In the genomic region with DNA sequence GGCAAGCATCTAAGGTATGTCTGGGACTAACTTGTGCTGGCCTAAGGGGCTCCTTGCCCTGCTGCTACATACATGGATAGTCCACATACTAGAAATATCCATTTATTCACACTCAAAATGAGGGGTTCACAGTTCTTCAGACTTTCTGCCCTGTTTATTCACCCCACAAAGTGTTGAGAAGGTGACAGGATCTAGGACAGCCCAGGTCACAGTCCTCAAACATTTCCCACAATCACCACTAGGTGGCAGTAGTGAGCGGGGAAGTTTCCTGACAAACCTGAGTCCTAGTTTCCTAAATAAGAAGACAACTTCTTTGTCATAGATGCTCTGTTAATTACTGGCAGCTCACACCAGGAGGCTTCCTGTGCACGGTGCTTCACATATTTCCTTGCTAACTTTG, we compare ENCODE assay signal across 8 mouse cellular contexts. TPM values are rescaled to one million over a fixed set of nuclear protein-coding genes. Genes with fewer than 3 reads are reported as not detected.
DNase-seq lines count a peak whose midpoint lies in the region; ATAC-seq and TF ChIP-seq lines count a peak whose summit lies in the region.

No protein-coding gene starts in this region.

- ATAC-seq in erythroblast, adult 5-6 weeks (replicated peaks; ENCODE audit: low FRiP score, poor library complexity, severe bottlenecking): peak; percentile 65
- no peak for ATAC-seq in limb, embryonic 14.5 days (ENCODE audit: low FRiP score, low read depth)

- H3K27me3 ChIP-seq in limb, embryonic 14.5 days (ENCODE audit: control insufficient read depth, insufficient read depth, low read length): no peaks in the 10 kb centered on the region

- 0 out of 2 replicates have a peak, but pooled peaks have one; percentile 22 for TF ChIP-seq POLR2A in limb, embryonic 14.5 days (IDR thresholded peaks at IDR 0.05; ENCODE audit: borderline replicate concordance, extremely low read depth, insufficient read depth, insufficient read length)

- H3K4me1 ChIP-seq in limb, embryonic 14.5 days (ENCODE audit: control insufficient read depth, insufficient read depth, low read length): peaks cover 57% of the 10 kb centered on the region

- H3K4me3 ChIP-seq in limb, embryonic 14.5 days (replicated peaks; ENCODE audit: low read length): no peak overlapping the region

- WGBS in limb, embryonic 14.5 days: 0% methylated on average over 2 of the region's 2 CpGs

- no peaks in the 10 kb centered on the region for H3K36me3 ChIP-seq in limb, embryonic 14.5 days (ENCODE audit: control insufficient read depth, insufficient read depth, low read length)

- H3K9me3 ChIP-seq in limb, embryonic 14.5 days (ENCODE audit: control insufficient read depth, low read length): no peaks in the 10 kb centered on the region

- DNase-seq in layer of hippocampus, adult 11-12 months (ENCODE audit: low spot score): peak; percentile 55
- DNase-seq in layer of hippocampus, adult 9-11 months: no peak
- peak; percentile 67 for DNase-seq in adrenal gland, postnatal 25 days
- DNase-seq in hindlimb bud, embryonic 11.5 days (ENCODE audit: extremely low spot score, low read depth, low spot score): peak; percentile 73
- DNase-seq in limb, embryonic 14.5 days (ENCODE audit: low spot score): peak; percentile 68
- DNase-seq in natural killer cell, adult 2 months (ENCODE audit: low spot score in 2 of 2): peak; percentile 17 to 22
- peak; percentile 66 for DNase-seq in thymus, postnatal 0 days (ENCODE audit: low spot score)

- no peak overlapping the region for H3K4me2 ChIP-seq in limb, embryonic 14.5 days (replicated peaks; ENCODE audit: low read depth, low read length, severe bottlenecking)

- no peak overlapping the region for H3K27ac ChIP-seq in limb, embryonic 14.5 days (replicated peaks; ENCODE audit: low read depth, low read length)

- H3K9ac ChIP-seq in limb, embryonic 14.5 days (ENCODE audit: low read depth, low read length, severe bottlenecking): no peak overlapping the region

RNA-seq across cellular contexts. Expression of gene Nkd2, which starts 15.9 kb away (rescaled TPM):
- 1.2 and 1.8 TPM in 2 replicates for total RNA-seq in adrenal gland, postnatal 25 days (2021)
- not detected in 2 replicates for total RNA-seq in erythroblast, adult 5-6 weeks (2015; ENCODE audit: low replicate concordance)
- total RNA-seq in erythroblast, adult 5-6 weeks (2017; ENCODE audit: low replicate concordance): not detected in 2 replicates
- 50.3 and 57.9 TPM in 2 replicates for polyA plus RNA-seq in limb, embryonic 14.5 days (2012; rRNA removed)
- polyA plus RNA-seq in limb, embryonic 14.5 days (2014; fragmentation: Nextera tagmentation; extraction: Ambion mirVana): 34.8 and 39.7 TPM in 2 replicates
- polyA plus RNA-seq in thymus, postnatal 0 days (2015; fragmentation: Nextera tagmentation; extraction: Ambion mirVana): 0.78 and 0.96 TPM in 2 replicates
